Mouse (Mus musculus): ENCODE results near the gene Alyref.
"Not testable (repeated sequence)": the region's sequence is repeated elsewhere in the genome, so short reads cannot be mapped to it uniquely, and the experiment has no call there.

The Alyref gene

GRCm38 (mm10) chr11:120598990-120599549 is 905 bp upstream of the Alyref start:
- DNase-seq: no peak

- DNase-seq: peak in 1 of 2 experiments; percentile 27
These were observed 627 bp downstream of the Alyref start for GRCm38 (mm10) chr11:120597240-120598235.

GRCm38 (mm10) chr11:120588531-120588930 is 9.6 kb downstream of the Alyref start:
- no peak for DNase-seq

- no peak for DNase-seq
These were observed 14.2 kb downstream of the Alyref start for GRCm38 (mm10) chr11:120583937-120584336.

- DNase-seq: not testable (repeated sequence)
These were observed 15.2 kb downstream of the Alyref start for GRCm38 (mm10) chr11:120582982-120583293.

GRCm38 (mm10) chr11:120582268-120582981 is 15.7 kb downstream of the Alyref start:
- DNase-seq: peak in 1 of 2 experiments; percentile 45

- DNase-seq: peak; percentile 85 to 91
These were observed 16.5 kb downstream of the Alyref start, which contains the start of gene Arhgdia for GRCm38 (mm10) chr11:120581490-120582267. Gene Arhgdia (minus strand): TSS chr11:120581624.

- peak; percentile 45 to 46 for DNase-seq
These were observed 17.3 kb downstream of the Alyref start for GRCm38 (mm10) chr11:120580871-120581331.

- peak; percentile 20 to 25 for DNase-seq
These were observed 18.0 kb downstream of the Alyref start for GRCm38 (mm10) chr11:120580190-120580589.

- DNase-seq: peak; percentile 76 to 79
These were observed 18.7 kb downstream of the Alyref start for GRCm38 (mm10) chr11:120579316-120580107.

- peak in 1 of 2 experiments; percentile 16 for DNase-seq
These were observed 19.4 kb downstream of the Alyref start for GRCm38 (mm10) chr11:120578694-120579243.

- peak in 1 of 2 experiments; percentile 10 for DNase-seq
These were observed 20.0 kb downstream of the Alyref start for GRCm38 (mm10) chr11:120578024-120578693.

- DNase-seq: peak; percentile 12 to 28
These were observed 20.7 kb downstream of the Alyref start for GRCm38 (mm10) chr11:120577211-120578023.

- no peak for DNase-seq
These were observed 21.7 kb downstream of the Alyref start for GRCm38 (mm10) chr11:120576365-120576981.

GRCm38 (mm10) chr11:120575940-120576339 is 22.2 kb downstream of the Alyref start:
- no peak for DNase-seq

GRCm38 (mm10) chr11:120575046-120575445 is 23.1 kb downstream of the Alyref start:
- no peak for DNase-seq

GRCm38 (mm10) chr11:120574278-120574600 is 23.9 kb downstream of the Alyref start:
- no peak for DNase-seq

- DNase-seq: no peak
These were observed 24.4 kb downstream of the Alyref start for GRCm38 (mm10) chr11:120573585-120574277.
